Comparison of ENCODE assay signal across 20 mouse cellular contexts in the genomic region with DNA sequence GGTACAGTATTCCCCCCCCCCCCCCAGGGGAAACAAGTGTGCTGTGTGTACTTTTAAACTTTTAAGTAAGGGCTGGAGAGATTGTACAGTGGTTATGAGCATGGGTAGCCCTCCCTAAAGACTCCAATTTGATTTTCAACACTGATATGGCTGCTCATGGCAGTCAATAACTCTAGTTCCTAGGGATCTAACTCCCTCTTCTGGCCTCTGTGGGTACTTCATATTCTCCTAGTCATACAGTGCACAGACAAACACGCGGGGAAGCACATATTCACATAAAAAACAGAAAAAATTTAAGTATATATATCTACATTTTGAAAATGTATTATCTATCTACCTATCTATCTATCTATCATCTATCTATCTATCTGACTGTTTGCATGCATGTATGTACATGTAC.
DNase-seq lines count a peak whose midpoint lies in the region; ATAC-seq and TF ChIP-seq lines count a peak whose summit lies in the region.
"Had no signal": no experiment of that assay in that cellular context is flagged by ENCODE, and none has a peak within 500 bp of the region (broad histone marks: within the 10 kb centered on the region; RNA-seq: fewer than 3 reads in every experiment).

No protein-coding gene starts in this region.

- H3K9me3 ChIP-seq in lung, postnatal 0 days (ENCODE audit: low read length) = no peaks in the 10 kb centered on the region
- H3K9me3 ChIP-seq: embryonic facial prominence, embryonic 12.5 days; forebrain, embryonic 15.5 days; heart, embryonic 13.5 days; midbrain, embryonic 12.5 days; neural tube, embryonic 13.5 days had no signal

- H3K36me3 ChIP-seq in lung, postnatal 0 days (ENCODE audit: insufficient read depth, low read length) = no peaks in the 10 kb centered on the region
- no peaks in the 10 kb centered on the region for H3K36me3 ChIP-seq in heart, adult 2 months (ENCODE audit: control insufficient read depth, insufficient read depth, low read length)
- H3K36me3 ChIP-seq: embryonic facial prominence, embryonic 12.5 days; forebrain, embryonic 15.5 days; heart, embryonic 13.5 days; midbrain, embryonic 12.5 days; neural tube, embryonic 13.5 days had no signal

- WGBS in lung, postnatal 0 days = 82% methylated on average over 2 of the region's 2 CpGs
- WGBS in heart, adult 2 months = 80% methylated on average over 2 of the region's 2 CpGs

- no peak overlapping the region for H3K4me2 ChIP-seq in lung, postnatal 0 days (replicated peaks; ENCODE audit: low read depth, low read length)
- H3K4me2 ChIP-seq: embryonic facial prominence, embryonic 12.5 days; forebrain, embryonic 15.5 days; heart, embryonic 13.5 days; midbrain, embryonic 12.5 days; neural tube, embryonic 13.5 days had no signal

- no peaks in the 10 kb centered on the region for H3K79me2 ChIP-seq in heart, adult 2 months (replicated peaks; ENCODE audit: control insufficient read depth, insufficient read depth, low read length)

- no peak overlapping the region for H3K4me3 ChIP-seq in lung, postnatal 0 days (ENCODE audit: low read depth, low read length)
- H3K4me3 ChIP-seq in heart, adult 2 months = no peak overlapping the region
- H3K4me3 ChIP-seq: embryonic facial prominence, embryonic 12.5 days; forebrain, embryonic 15.5 days; heart, embryonic 13.5 days; midbrain, embryonic 12.5 days; neural tube, embryonic 13.5 days had no signal

- TF ChIP-seq CTCF in lung, postnatal 0 days (IDR thresholded peaks at IDR 0.05) = peak; percentile 49
- TF ChIP-seq CTCF in heart, adult 2 months (IDR thresholded peaks at IDR 0.05) = no peak

- no peak for ATAC-seq in CD4-positive, CD25-positive, alpha-beta regulatory T cell, adult 4 months
- no peak for ATAC-seq in lung, postnatal 0 days
- ATAC-seq in megakaryocyte progenitor cell, adult 5-6 weeks (replicated peaks; ENCODE audit: poor library complexity) = 0 out of 2 replicates have a peak, but pooled peaks have one; percentile 31
- ATAC-seq: forebrain, embryonic 15.5 days; hindbrain, embryonic 16.5 days had no signal

- H3K9ac ChIP-seq in lung, postnatal 0 days (replicated peaks; ENCODE audit: low read depth) = no peak overlapping the region
- H3K9ac ChIP-seq in heart, adult 2 months (ENCODE audit: low read depth, low read length) = no peak overlapping the region
- H3K9ac ChIP-seq: embryonic facial prominence, embryonic 12.5 days; forebrain, embryonic 15.5 days; heart, embryonic 13.5 days; midbrain, embryonic 12.5 days; neural tube, embryonic 13.5 days had no signal

- H3K27me3 ChIP-seq in lung, postnatal 0 days (replicated peaks; ENCODE audit: insufficient read depth, low read length) = no peaks in the 10 kb centered on the region
- no peaks in the 10 kb centered on the region for H3K27me3 ChIP-seq in heart, adult 2 months (ENCODE audit: control insufficient read depth, insufficient read depth, low read length)
- H3K27me3 ChIP-seq: embryonic facial prominence, embryonic 12.5 days; forebrain, embryonic 15.5 days; heart, embryonic 13.5 days; midbrain, embryonic 12.5 days; neural tube, embryonic 13.5 days had no signal

- H3K4me1 ChIP-seq in lung, postnatal 0 days (ENCODE audit: insufficient read depth, low read depth, low read length) = no peaks in the 10 kb centered on the region
- H3K4me1 ChIP-seq in heart, adult 2 months (ENCODE audit: control insufficient read depth, insufficient read depth, low read length) = no peaks in the 10 kb centered on the region
- H3K4me1 ChIP-seq: embryonic facial prominence, embryonic 12.5 days; forebrain, embryonic 15.5 days; heart, embryonic 13.5 days; midbrain, embryonic 12.5 days; neural tube, embryonic 13.5 days had no signal

- H3K27ac ChIP-seq in lung, postnatal 0 days (ENCODE audit: low read length) = no peak overlapping the region
- no peak overlapping the region for H3K27ac ChIP-seq in heart, adult 2 months
- H3K27ac ChIP-seq: embryonic facial prominence, embryonic 12.5 days; forebrain, embryonic 15.5 days; heart, embryonic 13.5 days; midbrain, embryonic 12.5 days; neural tube, embryonic 13.5 days had no signal

- TF ChIP-seq EP300 in lung, postnatal 0 days (IDR thresholded peaks at IDR 0.05) = no peak
- no peak for TF ChIP-seq EP300 in heart, adult 2 months (IDR thresholded peaks at IDR 0.05; ENCODE audit: insufficient read depth, low read depth, low read length)

- intact Hi-C loops in heart, adult 2 months (cut with DNase I) = no loop called here

- DNase-seq in CD4-positive, CD25-positive, alpha-beta regulatory T cell, adult 2 months (ENCODE audit: low read depth, low spot score) = peak; percentile 6
- DNase-seq in lung, postnatal 0 days (ENCODE audit: low spot score) = peak; percentile 11
- DNase-seq in lung, postnatal 25 days (ENCODE audit: low spot score) = no peak
- peak; percentile 5 for DNase-seq in MEL-GATA-1-ER (ENCODE audit: extremely low read depth, low read depth)
- DNase-seq in spleen, adult 18-20 months = no peak
- no peak for DNase-seq in heart, adult 2 months
- DNase-seq: cerebellum, adult 11-12 months; cerebellum, postnatal 36 days; heart, postnatal 4 days; kidney, adult 2 months; layer of hippocampus, postnatal 36 days; left cerebral cortex, postnatal 4 days had no signal

- TF ChIP-seq POLR2A in heart, adult 2 months (IDR thresholded peaks at IDR 0.05; ENCODE audit: insufficient read depth, low read depth, low read length) = no peak

Comparison
In these comparisons a context has a peak if more than half of its experiments do, and no peak if none do; other contexts are left out.
1. DNase-seq: peak in CD4-positive, CD25-positive, alpha-beta regulatory T cell, adult 2 months (single experiment), lung, postnatal 0 days (single experiment) and MEL-GATA-1-ER (single experiment); none in lung, postnatal 25 days (single experiment), spleen, adult 18-20 months (0 of 2) and heart, adult 2 months (0 of 2).